Mouse (Mus musculus) ovary, postnatal 10 days (tissue): Measurements from ENCODE around the gene Zfp618.
A peak's percentile ranks its signal among the peaks of the same experiment; 100 is the strongest.

Experiments
- DNase-seq: peaks from one replicate; pipeline ENCODE4 v3.0.0; 2022; ENCODE audit warnings: low spot score

Gene Zfp618

DNA sequence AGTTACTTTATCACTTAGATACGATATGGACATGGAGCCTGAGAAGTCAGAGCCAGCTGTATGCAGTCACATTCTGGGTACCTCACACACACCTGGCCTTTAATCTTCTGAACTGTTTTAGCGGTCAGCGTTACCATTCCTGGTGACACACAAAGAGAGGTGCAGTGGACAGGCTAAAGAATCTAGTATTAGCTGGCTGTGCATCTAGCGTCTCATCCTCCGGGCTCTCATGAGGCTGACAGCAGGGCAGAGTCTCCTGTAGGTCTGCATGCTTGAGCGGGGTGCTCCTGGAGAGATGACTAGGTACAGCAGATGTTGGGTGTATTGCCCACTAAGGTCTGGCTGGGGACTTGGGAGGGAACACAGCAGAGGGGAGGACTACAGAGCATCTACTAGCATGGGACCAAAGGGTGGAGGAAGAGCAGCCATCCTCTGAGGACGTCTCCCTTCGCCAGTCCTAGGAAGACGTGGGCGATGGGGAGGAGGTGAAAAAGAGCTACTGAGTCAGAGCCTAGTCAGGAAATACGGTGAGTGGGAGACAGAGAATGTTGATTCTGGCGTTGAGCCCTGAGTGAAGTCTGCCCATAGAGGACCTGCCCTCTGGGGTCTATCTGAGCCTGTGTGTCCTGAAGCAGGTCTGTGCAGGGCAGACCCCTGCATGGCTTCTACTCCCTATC lies 103.3 kb downstream of the Zfp618 start:
- DNase-seq = no peak

DNA sequence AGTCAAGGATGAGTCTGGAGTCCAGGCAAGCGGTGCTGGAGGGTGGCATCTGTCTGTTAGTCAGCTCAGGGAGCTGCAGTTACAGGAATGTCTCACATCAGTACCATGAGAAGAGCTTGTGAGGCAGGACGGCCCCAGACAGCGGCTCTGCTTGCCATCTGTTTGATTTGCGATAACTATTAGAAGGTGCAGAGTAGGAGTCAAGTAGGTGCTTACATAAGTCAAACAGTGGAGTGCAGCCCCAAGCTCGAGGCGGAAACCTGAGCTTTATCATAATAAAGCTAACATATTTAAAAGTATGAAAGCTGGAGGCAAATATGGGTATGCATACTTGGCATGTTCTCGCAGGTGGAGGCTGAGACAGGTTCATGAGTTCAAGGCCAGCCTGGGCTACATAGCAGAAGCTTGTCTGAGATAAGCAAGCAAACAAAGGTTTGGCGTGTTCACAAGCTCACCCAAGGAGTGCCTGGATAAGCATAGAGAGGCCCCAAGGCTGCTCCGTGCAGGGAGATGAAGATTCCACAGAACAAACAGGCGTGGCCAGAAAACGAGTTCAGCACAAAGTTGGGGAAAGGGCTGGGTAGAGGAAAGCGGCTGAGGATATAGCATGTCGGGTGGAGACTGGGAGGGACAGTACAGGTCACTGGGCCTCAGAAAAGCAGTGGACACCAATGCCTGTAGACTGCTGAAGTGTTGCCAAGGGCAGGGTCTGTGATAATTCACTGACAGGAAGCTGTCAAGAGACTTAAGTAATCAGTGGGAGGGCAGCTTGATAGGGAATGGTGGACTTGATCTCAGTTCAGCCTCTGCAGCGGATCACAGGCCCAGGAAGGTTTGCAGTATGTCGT lies 106.3 kb downstream of the Zfp618 start:
- DNase-seq = no peak

DNA sequence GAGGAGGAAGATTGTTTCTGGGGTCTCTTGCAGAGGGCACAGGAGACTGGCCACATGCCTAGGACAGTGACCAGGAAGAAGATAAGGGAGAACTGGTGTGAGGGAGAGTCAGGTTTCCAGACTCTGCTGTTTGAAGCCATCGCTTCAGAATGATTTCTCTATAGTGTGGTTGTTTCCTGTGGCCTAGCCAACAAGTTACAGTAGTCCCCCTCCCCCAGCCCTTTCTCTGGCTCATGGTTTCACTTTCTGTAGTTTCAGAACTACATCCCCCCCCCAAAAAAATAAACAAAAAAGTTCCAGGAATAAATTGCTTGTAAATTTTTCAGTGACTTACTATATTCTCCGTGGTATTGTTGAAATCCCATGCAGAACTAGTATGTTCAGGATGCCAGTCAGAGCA lies 107.8 kb downstream of the Zfp618 start:
- DNase-seq = no peak

DNA sequence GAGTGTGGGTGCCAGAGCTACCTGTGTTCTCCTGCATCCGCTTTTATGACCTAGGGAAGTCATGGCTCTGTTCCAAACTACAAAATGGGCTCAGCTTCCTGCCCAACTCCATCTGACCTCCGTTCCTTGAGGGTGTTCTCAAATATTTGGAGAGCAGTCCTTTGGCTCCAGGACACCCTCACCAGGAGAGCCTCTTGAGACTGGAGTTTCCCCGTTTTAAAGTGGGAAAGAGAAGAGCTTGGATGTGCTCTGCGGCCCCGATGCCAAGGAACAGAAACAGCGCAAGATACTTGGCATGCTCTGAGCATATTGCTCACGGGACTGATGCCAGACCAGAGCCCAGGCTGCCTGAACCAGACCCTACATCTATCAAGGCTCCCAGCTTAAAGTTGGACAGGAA lies 113.8 kb downstream of the Zfp618 start:
- no peak for DNase-seq

DNA sequence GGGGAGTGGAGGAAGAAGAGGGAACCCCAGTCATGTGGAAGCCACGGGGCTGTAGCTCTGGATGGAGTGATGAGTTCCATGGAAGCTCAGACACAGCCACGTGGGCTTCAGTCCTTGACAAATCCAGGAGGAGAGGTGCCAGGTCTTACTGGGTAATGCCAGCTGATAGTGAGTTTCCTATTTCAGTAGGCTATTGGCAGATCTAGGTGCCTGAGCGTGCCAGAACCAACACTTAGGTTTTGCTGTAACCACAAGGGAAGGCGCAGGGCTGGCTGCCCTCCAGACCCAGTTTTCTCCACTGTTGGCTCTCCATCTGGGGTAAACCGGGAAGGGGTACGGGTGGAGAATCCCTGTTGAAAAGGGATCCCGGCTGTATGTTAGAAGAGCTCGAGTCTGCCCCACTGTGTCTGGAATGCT lies 119.1 kb downstream of the Zfp618 start:
- peak; percentile 35 for DNase-seq

DNA sequence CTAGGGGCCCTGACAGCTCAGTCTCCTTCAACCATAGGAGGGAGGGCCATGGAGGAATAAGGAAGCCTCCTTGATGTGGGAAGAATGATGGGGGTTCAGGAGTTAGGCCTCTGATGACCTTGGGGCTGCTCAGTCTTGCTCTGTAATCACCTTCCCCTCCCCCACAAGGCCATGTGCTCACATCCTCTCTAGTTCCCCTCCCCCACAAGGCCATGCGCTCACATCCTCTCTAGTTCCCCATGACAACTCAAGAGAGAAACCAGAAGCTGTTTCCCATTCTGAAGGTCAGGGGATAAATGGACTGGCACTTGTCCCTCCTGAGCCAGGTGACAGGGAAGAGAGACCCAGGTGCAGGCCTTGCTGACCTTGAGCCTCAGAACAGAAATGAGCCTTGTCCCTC lies 124.1 kb downstream of the Zfp618 start:
- no peak for DNase-seq

DNA sequence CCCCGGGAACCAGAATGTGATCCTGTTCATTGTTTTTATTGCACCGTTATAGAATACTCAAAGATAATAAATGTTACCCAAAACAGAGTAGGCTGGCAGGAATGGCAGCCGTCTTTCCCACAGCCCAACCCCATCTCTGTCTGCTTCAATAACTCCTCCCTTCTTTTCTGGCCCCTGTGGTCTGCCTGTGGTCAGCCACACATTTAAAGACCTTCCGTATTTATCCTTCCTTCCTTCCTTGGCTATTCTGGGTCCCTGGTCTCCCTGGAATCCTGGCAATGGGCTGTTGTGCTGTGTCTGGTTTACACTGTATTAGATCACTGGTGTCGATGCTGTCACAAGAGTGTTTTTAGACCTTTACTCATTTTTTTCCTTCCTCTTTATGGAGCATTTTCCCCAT lies 125.8 kb downstream of the Zfp618 start:
- no peak for DNase-seq

DNA sequence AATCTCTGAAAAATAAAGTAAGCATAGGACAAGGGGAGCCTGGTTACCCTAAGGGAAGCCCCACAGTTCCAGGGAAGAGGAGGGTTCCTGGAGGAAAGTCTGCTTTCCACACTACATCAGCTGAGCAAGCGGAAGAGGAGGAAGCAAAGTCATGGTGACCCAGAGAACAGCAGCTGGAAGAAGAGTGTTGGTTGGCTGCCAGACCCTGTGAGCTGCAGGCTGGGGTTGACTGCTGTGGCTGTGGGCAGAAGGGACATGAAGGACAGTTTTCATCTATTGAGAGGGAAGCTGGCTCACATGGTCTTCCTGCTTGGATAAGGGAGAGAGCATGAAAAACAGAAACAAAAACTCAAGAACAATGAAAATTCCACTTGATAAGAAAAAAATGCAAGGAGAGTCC lies 132.2 kb downstream of the Zfp618 start:
- DNase-seq = no peak

DNA sequence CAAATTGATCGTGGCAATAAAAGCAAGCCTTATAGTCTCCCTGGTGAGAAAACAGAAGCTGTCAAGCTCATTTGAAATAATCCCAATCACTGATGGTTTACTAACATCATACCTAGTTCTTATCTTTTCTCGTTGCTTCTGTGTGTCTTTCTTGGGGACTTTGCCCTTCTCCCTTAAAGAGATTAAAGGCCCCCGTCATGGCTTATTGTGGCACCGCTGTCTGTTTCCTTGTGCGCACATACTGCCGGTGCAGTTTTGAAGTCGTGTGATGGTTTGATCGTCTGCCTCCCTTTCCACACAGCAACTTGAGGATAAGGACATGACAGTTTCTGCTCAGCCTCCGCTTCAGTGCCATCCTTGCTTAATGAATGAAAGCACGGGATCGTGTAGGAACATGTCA lies 135.1 kb downstream of the Zfp618 start:
- no peak for DNase-seq

DNA sequence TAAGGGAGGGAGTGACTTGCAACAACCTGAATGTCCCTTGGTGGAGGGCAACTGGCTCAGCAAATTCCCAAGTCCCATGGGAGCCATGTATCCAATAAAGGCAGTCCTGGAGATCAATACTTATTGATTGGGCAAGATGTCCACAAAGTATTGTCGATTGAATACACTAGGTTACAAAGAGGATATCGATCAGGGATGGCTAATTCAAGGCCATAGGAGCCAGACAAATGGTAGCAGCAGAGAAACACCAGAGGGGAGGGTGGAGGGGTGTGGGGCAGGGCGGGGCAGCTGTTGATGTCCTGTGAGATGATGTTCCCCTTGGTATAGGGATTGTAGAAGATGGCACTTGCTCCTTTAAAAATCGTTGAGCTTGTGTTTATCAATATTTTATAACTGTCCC lies 136.7 kb downstream of the Zfp618 start:
- DNase-seq = no peak

DNA sequence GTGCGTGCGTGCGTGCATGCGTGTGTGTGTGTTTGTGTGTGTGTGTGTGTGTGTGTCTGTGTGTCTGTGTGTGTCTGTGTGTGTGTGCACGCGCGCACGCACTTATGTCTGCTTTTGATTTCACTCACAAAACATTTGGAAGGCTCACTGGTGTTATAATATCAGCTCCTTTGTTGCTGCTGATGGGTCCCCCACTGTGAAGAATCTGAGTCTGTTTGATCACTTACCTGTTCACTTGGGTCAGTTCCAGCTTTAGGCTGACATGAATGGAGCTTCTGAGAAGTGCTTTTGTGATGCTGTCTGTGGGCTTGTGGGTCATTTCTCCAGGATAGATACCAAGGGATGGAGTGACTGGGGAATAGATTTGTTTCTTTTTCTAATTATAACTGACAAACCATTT lies 140.3 kb downstream of the Zfp618 start:
- no peak for DNase-seq

DNA sequence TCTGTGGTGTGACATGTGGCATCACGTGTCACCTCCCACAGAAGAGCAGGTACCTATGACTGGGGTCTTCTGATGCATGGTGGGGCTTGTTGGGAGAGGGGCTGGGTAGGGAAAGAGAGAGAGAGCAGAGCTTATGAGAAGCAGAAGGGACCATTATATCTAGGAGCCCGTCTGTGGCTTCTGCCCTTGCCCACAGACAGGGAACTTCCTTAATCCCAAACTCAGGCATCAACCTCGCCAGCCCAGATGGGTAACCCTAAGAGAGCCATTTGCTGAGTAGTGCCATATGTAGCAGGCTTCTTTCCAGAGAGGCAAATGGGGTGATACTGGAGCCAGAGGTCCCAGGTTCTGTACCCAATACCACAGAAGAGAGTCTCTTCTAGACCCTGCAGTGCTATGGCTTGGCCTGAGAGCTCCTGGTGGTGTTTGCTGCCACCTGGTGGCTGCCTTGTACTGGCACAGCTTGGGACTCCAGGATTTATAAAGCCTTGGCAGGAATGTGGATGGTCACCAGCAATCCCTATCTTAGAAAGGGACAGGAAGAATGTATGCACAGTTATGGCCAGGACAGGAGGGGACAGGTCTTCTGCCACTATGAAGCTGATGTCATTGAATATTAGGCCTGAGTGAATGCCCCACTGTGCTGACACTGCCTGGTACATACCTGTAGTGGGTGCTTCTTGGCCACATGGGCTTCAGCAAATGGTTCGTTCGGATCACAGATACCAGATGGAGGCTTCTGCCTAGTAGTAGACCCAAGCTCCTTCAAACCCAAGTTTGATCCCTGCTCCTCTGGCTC lies 153.5 kb downstream of the Zfp618 start:
- peak; percentile 52 for DNase-seq

DNA sequence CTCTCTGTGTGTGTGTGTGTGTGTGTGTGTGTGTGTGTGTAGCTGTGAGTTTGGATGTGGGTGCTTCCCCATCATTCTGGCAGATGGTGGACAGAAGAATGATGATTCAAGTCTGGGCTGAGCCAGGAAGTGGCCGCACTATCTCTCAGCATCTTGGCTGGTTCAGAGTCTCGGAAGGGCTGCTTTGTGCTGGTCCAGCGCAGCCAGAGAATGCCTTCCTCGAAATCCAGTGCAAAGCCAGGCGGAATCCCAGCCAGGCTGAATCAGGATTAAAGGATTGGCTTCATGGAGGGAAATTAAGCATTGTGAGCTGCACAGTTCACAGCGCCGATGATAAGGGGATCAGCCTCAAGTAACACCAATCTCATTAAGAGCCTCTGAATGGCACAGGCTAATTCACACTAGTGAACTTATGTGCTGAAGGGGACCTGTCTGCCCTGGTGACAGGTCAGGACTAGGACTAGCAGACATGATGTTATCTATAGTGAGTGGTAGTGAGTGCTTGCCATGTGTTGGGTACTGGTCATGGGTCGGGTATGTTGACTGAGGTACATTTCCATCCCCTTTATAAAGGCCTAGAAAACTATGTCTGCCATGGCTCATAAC lies 159.6 kb downstream of the Zfp618 start:
- DNase-seq = no peak

DNA sequence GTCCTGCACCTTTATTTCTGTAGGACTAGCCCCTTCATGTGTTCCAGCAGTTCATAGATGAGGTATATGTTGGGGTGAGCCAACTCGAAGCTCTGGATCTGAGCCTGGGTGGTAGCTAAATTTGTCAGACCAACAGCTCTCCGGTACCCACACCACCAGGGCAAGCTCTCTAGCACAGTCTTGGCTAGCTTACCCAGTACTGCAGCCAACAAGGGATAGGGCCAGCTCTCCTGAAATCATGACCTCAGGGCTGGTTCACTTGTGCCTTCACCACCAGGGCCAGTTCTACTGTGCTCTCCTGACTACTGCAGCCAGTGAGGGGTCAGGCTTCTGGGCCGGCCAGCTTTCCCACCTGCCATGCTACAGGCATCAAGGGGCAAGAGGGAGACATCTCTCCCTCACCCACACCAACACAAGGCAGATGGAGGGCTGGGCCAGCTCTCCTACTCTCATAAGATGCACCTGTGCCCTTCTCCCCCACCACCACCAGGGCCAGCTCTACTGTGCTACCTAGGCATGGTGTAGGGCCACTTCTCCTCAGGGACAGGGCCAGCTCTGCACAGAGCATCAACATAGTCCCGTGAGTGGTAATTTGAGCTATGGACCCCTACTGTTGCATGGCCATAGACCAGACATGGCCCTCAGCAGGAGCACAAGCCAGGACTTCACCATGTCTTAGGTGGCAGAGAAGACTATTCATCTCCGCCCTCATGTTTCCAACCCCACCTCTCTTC lies 164.7 kb downstream of the Zfp618 start:
- DNase-seq = no peak

DNA sequence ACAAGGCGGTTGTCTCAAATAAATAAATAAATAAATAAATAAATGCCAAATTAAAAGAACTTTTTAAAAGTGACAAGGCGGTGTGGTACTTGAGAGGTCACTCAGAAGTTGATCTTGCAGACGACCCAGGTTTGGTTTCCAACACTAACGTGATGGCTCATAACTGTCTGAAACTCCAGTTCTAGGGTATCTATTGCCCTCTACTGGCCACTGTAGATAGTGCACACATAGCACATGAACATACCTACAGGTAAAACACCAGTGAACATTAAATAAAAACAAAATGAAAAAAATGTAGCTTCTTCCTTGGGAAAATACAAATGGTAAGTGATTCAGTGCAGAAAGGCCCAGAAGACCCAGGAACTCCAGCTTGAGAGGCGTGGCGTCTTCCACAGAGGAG lies 181.9 kb downstream of the Zfp618 start:
- DNase-seq = no peak

DNA sequence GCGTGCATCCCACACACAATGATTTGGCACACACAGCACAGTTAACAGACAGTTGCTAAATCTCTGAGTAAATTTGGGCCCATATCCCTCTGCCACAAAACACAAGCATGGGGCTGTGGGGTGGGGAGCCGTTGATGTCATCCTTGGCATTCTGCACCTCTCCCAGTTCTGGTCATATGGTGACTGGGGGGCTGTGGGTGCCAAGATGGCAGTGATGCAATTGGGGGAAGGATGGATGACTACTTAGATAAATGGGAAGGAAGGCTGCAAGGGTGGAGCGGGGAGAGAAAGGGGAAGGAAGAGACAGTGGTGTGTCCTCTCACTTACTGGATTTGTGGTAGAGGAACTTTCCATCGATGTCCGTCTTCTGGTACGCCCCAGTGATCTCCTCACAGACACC lies 185.8 kb downstream of the Zfp618 start:
- no peak for DNase-seq

DNA sequence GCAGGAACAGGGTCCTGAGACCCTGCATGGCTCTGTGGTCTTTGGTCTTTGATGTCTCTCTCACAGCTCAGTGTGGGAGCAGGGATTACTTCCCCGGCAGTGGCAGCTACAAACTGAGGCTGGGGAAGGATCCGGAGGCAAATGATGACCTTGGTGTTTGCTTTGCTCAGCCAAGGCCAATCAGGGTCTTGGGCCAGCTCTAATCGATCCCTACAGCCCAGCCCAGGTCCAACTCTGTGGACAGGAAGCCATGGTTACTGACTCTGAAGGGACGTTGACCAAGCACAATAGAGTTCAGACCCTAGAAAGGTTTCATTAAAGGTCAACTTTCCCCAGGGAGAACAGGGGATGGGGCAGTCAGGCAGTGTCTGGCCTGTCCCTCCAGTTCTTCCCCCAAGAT lies 188.7 kb downstream of the Zfp618 start:
- DNase-seq = no peak

DNA sequence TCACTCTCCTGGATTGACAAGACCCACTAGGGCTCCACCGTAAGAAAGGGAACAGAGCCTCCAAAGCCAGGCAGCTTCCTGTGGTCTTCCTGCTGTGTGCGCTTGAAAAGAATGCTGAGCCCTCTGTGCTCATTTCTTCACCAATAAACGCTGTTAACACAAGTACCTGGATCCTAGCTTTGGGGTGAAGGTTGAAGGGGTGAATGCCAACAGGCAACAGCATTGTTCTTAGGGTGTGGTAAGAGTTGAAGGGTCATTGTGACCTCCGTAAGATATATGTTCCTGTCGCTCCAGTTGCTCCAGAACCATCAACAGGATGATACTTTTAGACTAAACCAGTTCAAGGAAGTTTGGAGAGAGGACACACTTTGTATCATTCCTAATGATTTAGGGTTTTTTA lies 189.3 kb downstream of the Zfp618 start, which contains the start of gene Ambp:
Gene Ambp (minus strand): TSS at position 101 of the 400 bp plus-strand sequence.
- DNase-seq = no peak

DNA sequence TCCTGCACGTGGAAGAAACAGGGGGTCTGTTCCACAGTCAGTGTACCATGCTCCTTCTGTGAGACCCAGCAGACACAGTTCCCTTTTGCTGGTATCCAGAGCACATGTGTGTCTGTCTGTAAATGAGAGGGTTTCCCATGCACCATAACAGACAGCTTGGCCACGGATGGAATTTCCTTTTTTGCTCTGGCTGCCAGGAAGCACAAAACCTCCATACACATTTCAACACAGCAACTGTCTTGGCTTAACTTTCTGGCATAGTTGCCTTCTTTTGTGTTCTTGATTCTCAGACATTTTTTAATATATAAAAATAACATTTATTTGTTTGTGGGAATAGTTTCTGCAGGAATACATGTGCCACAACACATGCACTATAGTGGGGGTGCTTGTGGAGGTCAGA lies 190.2 kb downstream of the Zfp618 start:
- DNase-seq = no peak

DNA sequence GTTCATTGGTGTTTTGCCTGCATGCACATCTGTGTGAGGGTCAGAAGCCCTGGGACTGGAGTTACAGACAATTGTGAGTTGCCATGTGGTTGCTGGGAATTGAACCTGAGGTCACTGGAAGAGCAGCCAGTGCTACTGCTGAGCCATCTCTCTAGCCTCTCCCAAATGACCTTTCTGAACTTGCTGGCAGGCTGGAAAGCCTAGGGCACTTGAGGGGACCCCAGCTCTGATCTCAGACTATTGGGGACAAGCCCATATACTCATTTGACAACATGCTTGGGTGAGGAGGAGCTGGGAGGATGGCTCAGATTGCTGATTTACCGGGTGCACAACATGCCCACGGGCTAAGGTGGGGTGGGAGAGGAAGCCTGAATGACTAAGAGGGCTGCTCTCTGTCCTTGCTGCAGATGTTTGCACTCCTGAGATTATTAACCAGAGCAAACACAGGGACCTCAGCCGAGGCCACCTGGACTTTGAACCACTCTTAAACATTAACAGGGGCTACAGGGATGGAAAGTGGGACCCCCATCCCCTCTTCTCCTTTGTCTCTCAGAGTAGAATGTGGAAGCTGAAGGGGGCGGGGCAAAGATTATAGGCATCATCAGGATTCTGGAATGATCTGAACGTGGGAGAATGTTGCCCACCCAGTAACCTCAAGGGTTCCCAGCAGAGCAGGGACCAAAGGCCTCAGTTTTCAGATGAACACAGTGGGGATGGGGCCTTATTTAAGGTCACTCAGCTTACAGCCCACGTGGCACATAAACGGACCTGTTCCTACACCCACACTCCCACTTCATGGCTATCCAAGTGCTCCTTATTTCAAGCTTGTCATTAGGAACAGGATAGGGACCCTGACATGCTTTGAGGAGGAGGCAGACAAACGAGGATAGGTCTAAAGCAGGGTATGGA lies 191.6 kb downstream of the Zfp618 start:
- no peak for DNase-seq

DNA sequence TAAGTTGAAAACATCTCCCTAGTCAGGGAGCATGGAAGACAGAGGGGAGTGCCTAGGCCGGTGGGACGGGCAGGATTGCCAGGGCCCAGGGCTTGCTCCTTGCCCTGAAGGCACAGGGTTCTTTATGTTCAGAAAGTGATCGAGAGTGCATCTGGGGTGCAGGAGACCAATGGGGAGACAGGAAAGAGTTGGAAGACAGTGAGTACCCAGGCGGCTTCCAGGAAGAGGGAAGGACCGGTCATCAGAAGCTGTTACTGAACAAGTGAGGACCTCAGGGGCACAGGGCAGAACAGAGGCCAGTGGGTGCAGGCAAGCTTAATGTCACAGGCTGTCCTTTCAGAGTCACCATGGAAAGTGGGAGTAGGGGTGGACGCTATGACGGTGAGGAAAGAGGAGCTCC lies 192.8 kb downstream of the Zfp618 start:
- DNase-seq = no peak
